Mouse (Mus musculus) kidney, postnatal 0 days (tissue): ENCODE measurements around the gene Grid2. TPM values are rescaled to one million over a fixed set of nuclear protein-coding genes. Genes with fewer than 3 reads are reported as not detected.

Source experiments
- ATAC-seq: fragments of 200-750 bp; cut with Nextera tagmentation; replicated peaks from 2 replicates; pipeline ENCODE4 v1.8.0; 2017; ENCODE audit warnings: low read depth, moderate number of reproducible peaks, moderate TSS enrichment, moderate library complexity; ENCODE audit not compliant: low FRiP score
- DNase-seq: peaks from one replicate; pipeline ENCODE4 v3.0.0-alpha.2; 2016; ENCODE audit warnings: low spot score
- H3K27ac ChIP-seq: fragments of 300-500 bp; sonication (generic); 2 replicates; pipeline ENCODE4 v1.5.1; 2014; ENCODE audit warnings: mild to moderate bottlenecking
- H3K27me3 ChIP-seq: fragments of 300-500 bp; sonication (generic); 2 replicates; pipeline ENCODE4 v1.6.1; 2014; ENCODE audit warnings: low read length, mixed read lengths; ENCODE audit not compliant: insufficient read depth
- H3K36me3 ChIP-seq: fragments of 300-500 bp; sonication (generic); 2 replicates; pipeline ENCODE4 v1.6.1; 2014; ENCODE audit warnings: low read length, mixed read lengths; ENCODE audit not compliant: insufficient read depth
- H3K4me1 ChIP-seq: fragments of 300-500 bp; sonication (generic); replicated peaks from 2 replicates; pipeline ENCODE4 v1.6.1; 2014; ENCODE audit warnings: antibody characterized with exemption, low read length, mixed read lengths; ENCODE audit not compliant: insufficient read depth
- H3K4me2 ChIP-seq: fragments of 300-500 bp; sonication (generic); 2 replicates; pipeline ENCODE4 v1.6.1; 2014; ENCODE audit warnings: mild to moderate bottlenecking, low read length, moderate library complexity, mixed read lengths
- H3K4me3 ChIP-seq: fragments of 300-500 bp; sonication (generic); replicated peaks from 2 replicates; pipeline ENCODE4 v1.5.1; 2014; ENCODE audit warnings: low read depth, low read length
- H3K9ac ChIP-seq: fragments of 300-500 bp; sonication (generic); 2 replicates; pipeline ENCODE4 v1.6.1; 2014; ENCODE audit warnings: low read depth, low read length
- H3K9me3 ChIP-seq: fragments of 300-500 bp; sonication (generic); replicated peaks from 2 replicates; pipeline ENCODE4 v1.6.1; 2016; ENCODE audit warnings: low read length, inconsistent platforms, mixed read lengths
- CTCF ChIP-seq: IDR thresholded peaks from 2 replicates; pipeline ENCODE4 v1.5.1; 2016; ENCODE audit warnings: antibody characterized with exemption, low read depth, mild to moderate bottlenecking, moderate library complexity
- WGBS: fragments of 180-500 bp; shearing (Covaris S2); extraction: QIAGEN DNeasy Blood & Tissue Kit; methylation state at CpG from one replicate; pipeline ENCODE4 v1.1.7; 2014; 5-methylcytosine and 5-hydroxymethylcytosine counted together
- polyA plus RNA-seq: library from polyadenylated mRNA; unstranded; fragments of >200 nt; fragmentation: Nextera tagmentation; extraction: Ambion mirVana; gene quantifications from 2 replicates; pipeline ENCODE4 v1.2.1, GENCODE M21; 2015

The Grid2 gene
- polyA plus RNA-seq, 1 experiment from 2014 or later, result 0.21 TPM

- H3K4me1 ChIP-seq, result no peaks in the 10 kb centered on the region
- no peak overlapping the region for H3K27ac ChIP-seq
- H3K36me3 ChIP-seq, result no peaks in the 10 kb centered on the region
- no peaks in the 10 kb centered on the region for H3K9me3 ChIP-seq
- 81% methylated on average over 5 of the region's 5 CpGs for WGBS
- no peak for TF ChIP-seq CTCF
- ATAC-seq (no peak), DNase-seq (no peak)
- H3K9ac ChIP-seq, result no peak overlapping the region
- no peak overlapping the region for H3K4me2 ChIP-seq
- no peaks in the 10 kb centered on the region for H3K27me3 ChIP-seq
- no peak overlapping the region for H3K4me3 ChIP-seq
These were observed 1192.5 kb downstream of the Grid2 start for GRCm38 (mm10) chr6:64448127-64448526.

GRCm38 (mm10) chr6:64448864-64449355 lies 1193.2 kb downstream of the Grid2 start:
- Histone ChIP-seq H3K4me1 (no peaks in the 10 kb centered on the region), H3K9ac (no peak overlapping the region), H3K9me3 (no peaks in the 10 kb centered on the region), H3K4me2 (no peak overlapping the region), H3K4me3 (no peak overlapping the region), H3K27ac (no peak overlapping the region), H3K27me3 (no peaks in the 10 kb centered on the region), H3K36me3 (no peaks in the 10 kb centered on the region)
- TF ChIP-seq CTCF, result no peak
- DNase-seq (no peak), ATAC-seq (no peak)
- WGBS, result 66% methylated on average over 4 of the region's 4 CpGs

- DNase-seq, result no peak
These were observed 1195.1 kb downstream of the Grid2 start for GRCm38 (mm10) chr6:64450770-64451169.

GRCm38 (mm10) chr6:64479884-64480283 lies 1224.2 kb downstream of the Grid2 start:
- 78% methylated on average over 3 of the region's 3 CpGs for WGBS
- H3K9ac ChIP-seq, result no peak overlapping the region
- ATAC-seq (no peak), DNase-seq (no peak)
- no peak overlapping the region for H3K27ac ChIP-seq
- TF ChIP-seq CTCF, result no peak
- H3K4me2 ChIP-seq, result no peak overlapping the region
- no peaks in the 10 kb centered on the region for H3K9me3 ChIP-seq
- no peak overlapping the region for H3K4me3 ChIP-seq
- no peaks in the 10 kb centered on the region for H3K4me1 ChIP-seq
- H3K36me3 ChIP-seq, result no peaks in the 10 kb centered on the region
- no peaks in the 10 kb centered on the region for H3K27me3 ChIP-seq

More at GRCm38 (mm10) chr6:64450770-64451169, 1195.1 kb downstream of the Grid2 start:
- H3K36me3 ChIP-seq, result no peaks in the 10 kb centered on the region
- H3K27ac ChIP-seq, result no peak overlapping the region
- H3K4me1 ChIP-seq, result no peaks in the 10 kb centered on the region
- no peaks in the 10 kb centered on the region for H3K27me3 ChIP-seq
- H3K9me3 ChIP-seq, result no peaks in the 10 kb centered on the region
- ATAC-seq, result no peak
- H3K4me3 ChIP-seq, result no peak overlapping the region
- TF ChIP-seq CTCF, result no peak
- WGBS, result 86% methylated on average over 3 of the region's 3 CpGs
- H3K9ac ChIP-seq, result no peak overlapping the region
- H3K4me2 ChIP-seq, result no peak overlapping the region

GRCm38 (mm10) chr6:64480592-64480991 lies 1224.9 kb downstream of the Grid2 start:
- no peak for DNase-seq
- no peaks in the 10 kb centered on the region for H3K27me3 ChIP-seq
- WGBS, result 74% methylated on average over 2 of the region's 2 CpGs
- no peak overlapping the region for H3K4me2 ChIP-seq
- no peaks in the 10 kb centered on the region for H3K9me3 ChIP-seq
- no peak for TF ChIP-seq CTCF
- no peak overlapping the region for H3K9ac ChIP-seq
- no peak overlapping the region for H3K4me3 ChIP-seq
- no peak overlapping the region for H3K27ac ChIP-seq
- no peaks in the 10 kb centered on the region for H3K36me3 ChIP-seq
- no peak for ATAC-seq
- H3K4me1 ChIP-seq, result no peaks in the 10 kb centered on the region

- TF ChIP-seq CTCF, result no peak
These were observed 1234.8 kb downstream of the Grid2 start for GRCm38 (mm10) chr6:64490313-64491067.

More at GRCm38 (mm10) chr6:64490313-64491067, 1234.8 kb downstream of the Grid2 start:
- ATAC-seq (no peak), DNase-seq (no peak)
- H3K4me1 ChIP-seq, result no peaks in the 10 kb centered on the region
- WGBS, result 69% methylated on average over 4 of the region's 4 CpGs
- no peaks in the 10 kb centered on the region for H3K27me3 ChIP-seq
- no peak overlapping the region for H3K27ac ChIP-seq
- no peaks in the 10 kb centered on the region for H3K9me3 ChIP-seq
- H3K36me3 ChIP-seq, result no peaks in the 10 kb centered on the region
- H3K9ac ChIP-seq, result no peak overlapping the region
- no peak overlapping the region for H3K4me3 ChIP-seq
- no peak overlapping the region for H3K4me2 ChIP-seq
